Mouse (Mus musculus): ENCODE results near the gene Iqschfp. TPM values are rescaled to one million over a fixed set of nuclear protein-coding genes. Genes with fewer than 3 reads are reported as not detected.
A peak's percentile ranks its signal among the peaks of the same experiment; 100 is the strongest.

Gene Iqschfp
- 10 to 100 TPM; 10.2 to 15.2 TPM for total RNA-seq (2021)
- long read RNA-seq, experiment 1, partial matches to known transcripts = 37 of 48 reads
- long read RNA-seq, experiment 1, other reads (novel, unspliced or antisense) = 11 of 48 reads
- long read RNA-seq, experiment 2, partial matches to known transcripts = 15 of 25 reads
- long read RNA-seq, experiment 2, other reads (novel, unspliced or antisense) = 10 of 25 reads

DNA sequence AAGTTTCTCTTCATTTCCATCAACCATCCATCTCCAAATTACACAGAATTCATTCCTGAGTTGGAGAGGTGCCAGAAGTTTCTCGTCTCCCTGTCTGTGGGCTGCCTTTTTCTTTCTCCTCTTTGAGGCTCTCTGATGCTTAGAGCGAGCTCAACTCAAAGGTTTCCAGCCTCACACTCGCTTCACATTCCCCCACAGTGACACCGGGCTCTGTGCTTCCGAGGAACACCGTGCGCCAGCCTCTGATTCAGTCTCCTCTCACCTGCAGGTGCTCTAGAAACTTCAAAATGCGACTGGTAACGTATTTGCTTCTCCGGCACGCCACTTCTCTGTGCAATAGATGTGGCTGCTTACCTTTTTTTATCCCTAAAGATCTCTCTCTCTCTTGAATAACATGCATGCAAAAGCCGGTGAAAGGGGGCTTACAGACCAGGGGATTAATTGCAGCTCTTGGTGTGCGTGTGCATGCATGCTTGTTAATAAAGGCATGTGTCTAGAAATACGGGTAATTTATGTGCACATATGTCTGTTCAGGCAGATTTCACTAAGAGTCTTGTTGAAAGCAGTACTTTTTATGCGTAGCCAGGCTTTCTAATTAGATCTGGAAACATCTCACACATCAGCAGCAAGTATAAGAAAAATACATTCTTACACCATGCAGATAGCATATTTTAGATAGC lies at the start of gene Iqschfp, which contains the start of gene Iqcj:
Iqschfp (plus strand) TSS at position 207 of the 680 bp plus-strand sequence.
Iqcj (plus strand) TSS at position 195 of the 680 bp plus-strand sequence.
- peak; percentile 26 to 28 for DNase-seq (ENCODE audit: low spot score in 2 of 2)

DNA sequence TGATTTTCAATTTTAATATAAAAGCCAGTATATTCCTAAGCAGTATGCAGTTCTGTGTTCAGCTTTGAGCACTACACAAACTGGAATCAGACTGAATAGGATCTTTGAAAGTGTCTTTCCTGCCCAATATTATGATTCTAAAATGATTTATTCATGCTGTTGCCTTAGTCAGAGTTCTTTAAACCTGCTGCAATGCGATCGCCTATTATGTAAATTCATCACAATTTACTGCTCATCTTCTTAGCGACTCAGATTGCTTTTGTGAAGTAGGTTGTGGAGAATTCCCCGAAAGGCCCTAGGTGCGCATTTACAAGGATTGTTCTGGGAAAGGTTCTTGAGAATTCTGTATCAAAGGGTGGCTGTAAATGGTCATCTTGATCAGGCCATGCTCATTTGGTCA lies 39.6 kb upstream of the Iqschfp start:
- DNase-seq (ENCODE audit: low spot score in 2 of 2) = no peak

DNA sequence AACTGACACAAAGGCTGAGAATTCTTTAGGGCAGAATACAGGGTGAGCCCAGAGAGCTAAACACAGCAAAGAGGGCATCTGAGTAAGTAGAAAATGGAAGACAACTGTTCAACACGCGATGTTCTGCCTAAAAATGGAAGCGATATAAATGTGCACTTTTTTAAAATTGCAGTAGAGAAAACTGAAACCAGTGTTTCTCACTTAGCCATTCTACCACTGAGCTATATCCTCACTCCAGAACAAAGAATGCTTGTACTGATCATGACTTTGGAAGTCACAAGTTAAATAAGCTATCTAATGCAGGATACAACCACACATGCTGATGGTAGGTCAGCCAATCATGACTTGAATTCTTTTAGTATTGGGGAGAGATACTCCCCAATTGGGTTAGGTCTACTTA lies 30.5 kb upstream of the Iqschfp start:
- DNase-seq (ENCODE audit: low spot score in 2 of 2) = no peak

DNA sequence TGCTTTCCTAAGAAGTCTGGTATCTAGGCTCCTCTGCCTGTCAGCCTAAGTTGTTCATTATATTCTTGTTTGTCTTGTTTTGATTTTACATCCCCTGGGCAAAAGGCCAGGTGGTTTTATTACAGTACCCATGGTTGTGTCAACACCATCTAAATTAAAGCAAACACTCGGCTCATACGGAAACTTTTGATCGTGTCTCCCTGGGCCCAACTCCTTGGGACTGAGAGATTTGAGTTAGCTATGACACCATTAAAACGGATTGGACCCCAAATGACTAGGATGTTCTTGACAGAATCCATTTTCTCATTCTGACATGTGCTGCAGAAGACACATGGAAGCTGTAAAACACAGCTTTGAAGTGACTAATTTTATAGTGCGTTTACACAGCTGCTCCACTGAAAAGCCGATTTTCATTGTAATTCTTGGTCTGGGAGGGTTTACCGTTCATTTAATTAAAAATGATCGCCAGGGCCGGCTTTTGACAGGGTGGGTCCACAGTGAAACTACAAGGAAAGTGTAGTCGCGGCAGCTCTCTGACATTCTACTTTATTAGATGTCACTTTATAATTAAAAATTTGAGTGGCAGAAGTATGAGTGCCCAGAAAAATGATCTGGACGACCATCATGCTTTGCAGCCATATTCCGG lies 24.5 kb upstream of the Iqschfp start:
- DNase-seq (ENCODE audit: low spot score in 2 of 2) = no peak

DNA sequence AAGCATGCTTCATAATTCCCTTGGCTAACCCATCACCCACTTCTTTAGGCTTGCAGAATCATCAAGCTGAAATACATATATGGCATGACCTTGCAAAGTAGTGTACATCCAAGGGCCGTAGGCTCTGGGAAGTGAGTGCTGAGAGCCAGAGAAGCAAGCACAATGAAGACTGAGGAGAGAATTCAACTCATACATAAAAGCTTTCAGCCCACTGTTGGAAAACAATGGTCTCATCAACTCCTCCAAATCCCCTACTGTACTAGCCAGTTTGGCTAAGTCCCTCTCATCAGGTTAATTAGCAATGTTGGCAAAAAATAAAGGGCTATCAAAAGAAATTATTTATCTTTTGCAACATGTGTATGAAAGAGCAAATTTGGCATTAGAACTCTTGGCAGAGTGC lies 22.6 kb upstream of the Iqschfp start:
- no peak for DNase-seq (ENCODE audit: low spot score in 2 of 2)

DNA sequence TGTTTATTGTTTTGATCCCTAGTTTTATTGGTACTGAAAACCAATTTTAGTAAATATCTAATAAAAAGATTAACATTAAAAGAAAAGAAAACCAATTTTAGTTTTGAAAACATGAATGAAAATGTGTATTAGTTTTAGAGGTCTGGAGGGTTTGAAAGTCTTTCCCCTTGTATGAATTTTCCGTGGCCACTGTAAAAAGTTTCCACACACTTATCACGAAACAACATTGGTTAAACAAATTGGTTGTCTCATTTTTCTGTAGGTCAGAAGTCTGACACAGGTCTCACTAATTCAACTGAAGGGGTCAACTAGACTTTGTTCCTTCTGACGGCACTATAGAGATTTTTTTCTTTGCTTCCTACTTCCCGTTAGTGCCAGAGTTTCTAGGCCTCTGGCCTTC lies 14.8 kb upstream of the Iqschfp start:
- no peak for DNase-seq (ENCODE audit: low spot score in 2 of 2)

DNA sequence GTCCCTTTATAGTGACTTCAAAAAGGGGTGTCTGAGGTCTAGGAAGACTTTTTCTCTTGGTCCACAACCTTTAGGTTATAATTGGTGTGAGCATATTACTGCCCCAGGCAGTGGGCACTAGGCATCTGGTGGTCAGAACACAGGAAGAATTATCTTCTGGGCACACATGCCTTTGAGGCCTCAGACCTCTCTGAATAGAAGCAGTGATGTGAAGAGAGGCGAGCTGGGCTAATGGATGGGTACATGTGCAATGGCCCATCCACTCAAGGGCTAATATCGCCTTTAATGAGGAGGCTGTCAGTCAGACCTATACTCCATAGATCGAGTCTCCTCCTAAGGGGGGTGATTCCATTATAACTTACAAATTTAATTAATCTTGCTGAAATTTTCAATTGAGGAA lies 7.7 kb upstream of the Iqschfp start:
- DNase-seq (ENCODE audit: low spot score in 2 of 2) = no peak

DNA sequence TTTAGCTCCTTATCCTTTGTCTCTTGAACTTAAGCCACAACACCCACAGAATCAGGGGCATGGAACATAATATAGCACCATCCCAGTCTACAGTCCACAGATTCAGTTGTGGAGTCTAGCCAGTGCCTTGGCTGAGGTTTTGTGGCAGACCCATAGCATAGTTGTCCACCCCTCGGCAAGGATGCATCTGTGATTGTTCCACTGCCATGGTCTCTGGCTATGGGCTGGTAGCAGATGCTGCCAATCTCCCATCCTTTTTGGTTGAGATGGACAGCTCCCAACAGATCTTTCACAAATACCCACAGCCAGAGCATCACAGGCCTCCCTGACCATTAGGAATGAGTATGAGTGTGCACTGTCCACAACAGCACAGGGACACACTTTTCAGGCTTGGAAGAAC lies 5.9 kb upstream of the Iqschfp start:
- no peak for DNase-seq (ENCODE audit: low spot score in 2 of 2)

DNA sequence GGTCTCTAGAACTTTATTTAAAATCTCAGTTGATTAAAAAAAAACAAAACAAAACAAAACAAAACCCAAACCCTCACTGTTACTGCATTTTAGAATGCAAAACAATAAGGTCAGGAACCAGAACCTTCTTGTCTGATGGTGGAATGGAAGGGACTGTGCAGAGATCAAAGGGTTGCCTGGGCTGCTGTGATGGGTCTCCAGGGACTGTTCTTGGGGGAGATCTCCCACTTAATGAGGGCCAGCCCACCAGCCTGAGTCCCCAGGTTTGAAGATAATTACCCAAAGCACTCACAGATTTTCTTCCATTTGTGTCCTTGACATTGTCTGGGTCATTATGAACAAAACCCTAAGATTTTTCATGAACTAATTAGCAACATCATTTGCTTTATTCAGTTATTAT lies 4.8 kb upstream of the Iqschfp start:
- no peak for DNase-seq (ENCODE audit: low spot score in 2 of 2)

DNA sequence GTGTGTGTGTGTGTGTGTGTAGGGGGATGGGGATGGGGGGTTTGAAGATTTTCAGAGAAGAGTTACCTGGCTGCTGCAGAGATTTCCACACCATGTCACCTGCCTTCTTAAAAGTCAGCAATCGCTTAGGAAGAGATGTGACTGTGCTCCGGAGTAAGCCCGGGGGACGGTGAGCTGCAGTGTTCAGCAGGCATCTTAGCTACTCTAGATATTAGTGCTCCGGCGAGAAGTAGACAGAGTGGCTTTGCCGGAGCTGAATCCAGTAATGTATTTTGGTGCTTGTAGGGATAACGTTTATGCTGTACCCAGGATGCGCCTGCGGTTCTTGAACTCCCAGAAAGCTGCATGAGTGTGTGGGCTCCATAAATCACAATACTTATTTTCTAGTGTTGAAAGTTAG lies 736 bp downstream of the Iqschfp start:
- peak; percentile 3 to 13 for DNase-seq (ENCODE audit: low spot score in 2 of 2)

DNA sequence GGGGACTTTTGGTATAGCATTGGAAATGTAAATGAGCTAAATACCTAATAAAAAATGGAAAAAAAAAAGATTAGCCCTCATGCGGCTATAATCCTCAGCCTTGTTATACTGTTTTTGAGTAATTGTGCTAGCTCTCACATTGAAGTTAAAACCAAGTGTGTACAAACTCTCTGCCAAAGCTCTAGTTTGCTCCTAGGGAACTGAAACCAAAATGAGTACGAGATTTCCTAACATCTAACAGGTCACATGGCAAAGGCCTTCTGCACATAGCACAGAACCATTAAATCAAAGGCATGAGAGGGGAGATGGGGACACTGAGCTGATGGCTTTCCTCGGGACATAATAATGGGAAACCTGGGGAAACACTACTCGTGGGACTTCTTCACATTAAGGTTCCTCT lies 10.5 kb downstream of the Iqschfp start:
- no peak for DNase-seq (ENCODE audit: low spot score in 2 of 2)

DNA sequence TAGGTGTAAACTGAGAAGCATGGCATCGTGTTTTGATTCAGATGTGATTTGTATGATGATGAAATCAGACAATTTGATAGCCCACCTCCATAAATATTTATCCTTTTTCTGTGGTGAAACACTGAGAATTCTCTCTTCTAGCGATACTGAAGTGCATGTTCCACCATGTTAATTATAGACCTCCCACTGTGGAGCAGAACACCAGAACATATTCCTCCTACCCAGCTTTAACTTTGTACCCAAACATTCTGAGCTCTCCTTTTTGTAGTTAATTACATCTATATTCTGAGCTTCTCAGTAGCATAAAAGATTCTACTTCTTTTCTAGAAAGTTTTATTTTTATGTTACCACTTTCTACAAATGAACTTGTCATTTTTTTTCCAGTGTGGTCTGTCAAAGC lies 16.6 kb downstream of the Iqschfp start:
- DNase-seq (ENCODE audit: low spot score in 2 of 2) = peak in 1 of 2 experiments; percentile 9

DNA sequence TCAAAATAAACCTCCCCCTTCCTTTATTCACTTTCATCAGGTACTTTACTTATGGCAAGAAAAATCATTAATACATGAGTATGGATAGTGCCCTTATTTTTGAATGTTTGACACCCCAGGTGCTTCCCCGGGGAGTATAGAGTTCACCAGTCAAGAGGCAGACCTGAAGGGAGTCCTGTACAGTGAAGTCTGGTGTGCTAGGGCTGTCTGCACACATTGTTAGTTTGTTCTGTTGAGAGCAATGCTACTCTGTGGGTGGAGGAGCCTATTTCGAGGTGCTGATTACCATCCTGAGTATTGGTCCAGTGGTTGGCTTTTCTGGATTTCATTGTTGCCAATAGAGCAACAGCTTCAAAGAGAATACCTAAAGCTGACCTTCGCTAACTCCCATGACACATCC lies 26.1 kb downstream of the Iqschfp start:
- no peak for DNase-seq (ENCODE audit: low spot score in 2 of 2)

DNA sequence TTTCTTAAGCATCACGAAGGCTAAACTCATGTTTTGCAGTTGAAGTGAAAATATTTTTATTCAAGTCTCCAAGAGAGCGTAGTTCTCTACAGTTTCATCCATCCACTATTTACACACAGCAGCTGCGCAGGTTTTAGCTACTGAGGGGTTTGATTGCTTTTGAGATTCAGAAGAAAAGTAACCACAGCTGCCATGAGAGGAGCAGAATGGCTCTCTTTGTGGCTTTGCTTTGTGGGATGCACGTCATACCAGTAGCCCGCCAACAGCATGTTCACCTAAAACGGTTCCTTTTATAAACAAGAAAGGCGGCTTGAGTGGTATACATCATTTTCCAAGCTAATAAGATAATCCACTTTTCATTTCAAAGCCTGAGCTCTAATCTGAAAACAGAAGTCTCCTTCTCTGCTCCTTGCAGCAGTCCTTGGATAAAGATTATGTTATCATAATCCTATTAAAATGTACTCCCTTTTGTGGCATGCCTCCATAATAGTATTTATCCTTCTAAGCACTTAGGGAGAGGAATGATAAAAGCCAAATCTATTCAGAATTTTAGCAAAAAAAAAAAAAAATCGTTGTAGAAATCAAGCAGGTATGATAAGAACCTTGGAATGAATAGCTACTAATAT lies 26.7 kb downstream of the Iqschfp start:
- no peak for DNase-seq (ENCODE audit: low spot score in 2 of 2)

DNA sequence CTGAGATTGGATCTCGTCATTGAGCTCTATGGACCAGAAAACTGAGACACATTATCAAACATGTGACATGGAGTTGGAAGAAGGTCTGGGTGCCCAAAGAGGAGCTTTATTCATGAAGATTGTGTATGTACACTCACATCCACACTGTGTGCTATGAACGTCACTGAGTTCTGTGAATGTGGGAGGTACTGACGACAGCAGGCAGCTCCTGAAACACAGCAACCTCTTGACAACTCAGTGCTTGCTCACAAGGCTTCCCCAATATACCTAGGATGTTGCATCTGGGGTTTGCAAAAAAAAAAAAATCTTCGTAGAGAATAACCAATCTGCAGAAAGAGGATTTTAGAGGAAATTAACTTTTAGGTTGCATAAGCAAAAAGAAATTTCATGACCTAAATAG lies 31.1 kb downstream of the Iqschfp start:
- DNase-seq (ENCODE audit: low spot score in 2 of 2) = peak in 1 of 2 experiments; percentile 11

DNA sequence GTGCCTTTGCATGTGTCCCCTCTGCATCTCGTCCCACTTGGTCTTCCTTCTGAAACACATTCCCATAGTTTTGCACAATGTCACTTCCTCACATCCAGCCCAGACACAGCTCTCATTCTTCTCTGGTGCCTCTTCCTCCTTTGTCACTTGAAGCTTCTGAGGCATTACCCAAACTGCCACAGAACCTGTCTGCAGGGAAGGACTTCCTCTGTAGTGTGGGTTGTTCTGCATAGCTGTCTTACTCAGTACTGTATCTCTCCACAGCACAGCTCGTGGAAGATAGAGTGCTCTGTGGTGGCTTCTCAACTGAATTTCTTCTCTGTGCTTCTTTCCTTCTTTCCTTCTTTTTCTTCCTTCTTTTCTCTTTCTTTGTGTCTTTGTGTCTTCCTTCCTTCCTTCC lies 33.4 kb downstream of the Iqschfp start:
- no peak for DNase-seq (ENCODE audit: low spot score in 2 of 2)

DNA sequence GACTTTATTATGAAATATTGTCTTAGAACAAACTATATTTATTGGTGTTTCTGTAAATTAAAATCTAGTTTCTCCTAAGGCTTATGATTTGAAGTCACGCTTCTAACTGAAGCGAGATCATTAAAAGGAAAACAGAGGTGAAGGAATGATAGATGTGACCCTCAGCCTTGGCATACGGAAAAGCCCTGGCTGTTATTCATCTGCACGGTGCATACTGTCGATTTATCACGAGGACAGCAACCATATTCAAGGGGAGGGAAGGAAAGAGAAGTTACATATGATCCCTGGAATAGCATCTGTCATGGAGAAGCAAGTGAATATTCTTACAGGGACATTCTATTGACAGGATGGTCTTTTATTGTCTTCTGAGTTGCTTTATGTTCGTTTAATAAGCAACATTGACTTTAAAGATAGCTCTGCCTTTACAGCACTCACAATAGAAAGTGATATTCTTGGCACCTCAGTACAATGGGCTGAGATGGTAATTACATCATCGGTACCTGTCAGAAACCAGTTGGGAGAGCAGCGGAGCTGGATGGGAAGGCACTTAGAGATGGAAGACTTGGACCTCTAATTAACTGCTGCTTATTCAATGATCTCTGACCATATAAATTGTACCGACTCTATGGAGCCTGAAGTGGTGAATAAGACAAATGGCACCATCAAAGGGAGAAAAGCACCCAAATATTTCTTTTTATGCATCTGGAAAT lies 38.5 kb downstream of the Iqschfp start:
- no peak for DNase-seq (ENCODE audit: low spot score in 2 of 2)

DNA sequence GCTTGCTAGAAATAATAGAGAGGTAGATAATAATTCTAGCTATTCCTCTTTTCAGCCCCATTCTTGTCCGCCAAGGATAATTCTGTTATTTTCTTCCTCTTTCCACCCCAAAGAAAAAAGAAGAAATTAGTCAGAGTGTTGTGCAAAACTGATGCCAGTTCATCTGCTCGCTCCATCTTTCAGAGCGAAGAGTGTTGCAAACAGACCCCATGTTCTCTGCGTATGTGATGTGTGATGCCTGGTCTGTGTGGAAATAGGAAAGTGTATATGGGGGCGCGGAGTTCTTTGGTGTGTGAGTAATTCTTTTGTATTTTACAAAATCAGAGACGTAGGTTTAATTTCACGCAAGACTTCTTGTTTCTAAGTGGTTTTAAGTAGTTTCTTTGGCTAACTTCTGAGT lies 39.1 kb downstream of the Iqschfp start:
- no peak for DNase-seq (ENCODE audit: low spot score in 2 of 2)

DNA sequence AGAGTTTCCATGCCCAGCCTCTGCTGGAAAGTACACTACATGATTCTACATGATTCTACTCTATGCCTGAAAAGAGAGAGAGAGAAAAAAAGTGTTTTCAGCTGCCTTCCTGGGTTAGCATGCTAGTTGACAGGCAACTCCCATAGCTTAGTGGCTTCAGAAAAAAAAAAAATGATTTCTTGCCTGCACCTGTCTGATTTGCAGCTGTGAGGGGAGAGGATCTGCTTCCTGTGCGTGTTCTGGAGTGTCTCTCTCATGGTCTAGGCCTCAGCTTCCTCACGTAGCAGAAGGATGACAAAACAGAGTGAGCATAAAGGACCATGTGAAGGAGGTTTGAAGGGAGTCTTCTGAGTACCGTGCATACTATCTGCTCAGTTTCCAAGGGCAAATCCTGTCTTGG lies 39.9 kb downstream of the Iqschfp start:
- DNase-seq (ENCODE audit: low spot score in 2 of 2) = no peak

DNA sequence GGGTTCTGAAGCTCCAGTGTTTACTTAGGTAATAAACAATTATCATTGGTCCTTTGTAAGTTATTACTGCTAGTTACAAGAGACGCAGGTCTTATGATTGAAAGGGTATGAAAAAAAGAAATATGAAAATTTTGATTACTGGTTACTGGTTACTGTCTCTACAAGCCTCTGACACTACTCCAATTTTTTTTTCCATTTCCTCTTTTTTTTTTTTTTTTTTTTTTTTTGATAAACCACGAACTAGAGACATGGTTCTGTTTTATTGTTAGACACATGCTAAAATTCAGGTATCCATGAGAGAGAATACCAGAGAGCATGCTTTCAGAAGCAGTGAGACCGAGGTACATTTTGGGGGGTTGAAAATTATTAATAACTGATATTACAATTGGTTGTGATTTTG lies 43.8 kb downstream of the Iqschfp start:
- no peak for DNase-seq (ENCODE audit: low spot score in 2 of 2)

DNA sequence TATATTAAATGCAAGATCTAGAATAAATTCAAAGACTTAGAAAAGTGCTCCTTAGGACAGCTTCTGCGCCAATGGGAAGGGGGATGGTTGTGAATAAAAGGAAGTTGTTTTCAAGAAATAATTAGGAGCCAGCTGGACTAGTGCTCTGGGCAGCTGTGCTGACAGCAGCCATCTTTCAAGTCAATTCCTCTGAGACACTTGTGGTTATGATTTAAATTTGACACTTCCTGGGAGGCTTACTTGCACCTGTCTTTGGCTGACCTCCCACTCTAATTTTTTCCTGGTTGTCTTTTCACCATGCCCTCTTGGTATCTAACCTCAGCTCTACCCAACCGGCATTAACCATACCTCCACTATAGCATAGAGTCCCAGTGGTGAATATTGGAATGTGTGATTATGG lies 55.0 kb downstream of the Iqschfp start:
- DNase-seq (ENCODE audit: low spot score in 2 of 2) = no peak

DNA sequence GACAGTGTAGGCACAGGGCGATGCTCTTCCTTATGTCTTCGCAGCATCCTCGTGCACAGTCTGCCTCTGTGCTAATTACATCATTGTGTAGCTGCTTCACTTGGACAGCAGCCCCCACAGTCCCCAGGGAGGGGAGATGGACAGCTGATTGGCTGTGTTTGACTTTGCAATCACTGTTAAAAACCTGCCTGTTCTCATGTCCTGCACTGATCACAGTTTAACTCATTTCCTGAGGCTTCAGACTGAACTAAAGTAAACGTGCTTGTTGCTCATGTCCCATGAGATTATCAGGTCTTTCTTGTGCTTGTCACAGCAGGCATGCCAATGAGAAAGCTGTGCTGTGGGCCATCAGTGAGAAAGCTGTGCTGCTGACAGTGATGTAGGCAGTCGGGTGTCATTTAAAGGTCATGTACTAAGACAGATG lies 60.5 kb downstream of the Iqschfp start:
- no peak for DNase-seq (ENCODE audit: low spot score in 2 of 2)

Data from left cerebral cortex, adult 18-20 months (tissue).